In the genomic region with DNA sequence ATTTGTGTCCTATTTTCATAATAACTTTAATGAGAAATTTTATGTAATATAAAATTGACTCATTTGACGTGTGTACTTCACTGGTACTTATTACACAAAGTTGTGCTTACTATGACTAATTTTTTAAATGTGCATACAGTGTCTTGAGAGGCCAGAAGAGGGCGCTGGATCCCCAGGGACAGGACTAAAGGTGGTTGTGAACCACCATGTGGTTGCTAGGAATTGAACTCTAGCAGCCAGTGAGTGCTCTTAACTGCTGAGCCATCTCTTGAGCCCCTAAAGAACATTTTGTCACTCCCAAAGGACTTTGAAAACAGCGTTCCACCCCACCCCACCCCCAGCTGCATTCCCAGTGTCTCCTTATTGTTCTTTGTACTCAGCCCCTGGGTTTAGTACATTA, we compare ENCODE assay signal across 8 mouse cellular contexts.
DNase-seq lines count a peak whose midpoint lies in the region; ATAC-seq and TF ChIP-seq lines count a peak whose summit lies in the region.

No protein-coding gene starts in this region.

- in situ Hi-C loops in CH12.LX (cut with MboI; ENCODE audit: low pct_ligation_motif_present, low pct_unique_long_range_greater_than_20kb, low sequenced_read_pairs): loop anchor here (25.0 kb wide), 1 partner anchor 272 kb away; no protein-coding TSS in a partner anchor

- no peaks in the 10 kb centered on the region for H3K27me3 ChIP-seq in kidney, embryonic 14.5 days (ENCODE audit: control insufficient read depth, insufficient read depth, low read length)
- no peaks in the 10 kb centered on the region for H3K27me3 ChIP-seq in CH12.LX (replicated peaks)

- H3K4me1 ChIP-seq in kidney, embryonic 14.5 days (ENCODE audit: control insufficient read depth, insufficient read depth, low read length): no peaks in the 10 kb centered on the region
- H3K4me1 ChIP-seq in CH12.LX (ENCODE audit: control insufficient read depth in 1 of 2, insufficient read depth in 2 of 2): peaks cover 0 to 17% of the 10 kb centered on the region in 2 experiments; a peak in 2 of 4 replicates

- H3K9ac ChIP-seq in kidney, embryonic 14.5 days (ENCODE audit: low read depth, low read length): no peak overlapping the region
- H3K9ac ChIP-seq in CH12.LX (ENCODE audit: insufficient read depth, low read depth): no peak overlapping the region

- TF ChIP-seq EP300 in CH12.LX (IDR thresholded peaks at IDR 0.05; ENCODE audit: low read length): no peak

- WGBS in kidney, embryonic 14.5 days: 48% methylated on average over 3 of the region's 3 CpGs

- H3K27ac ChIP-seq in kidney, embryonic 14.5 days (ENCODE audit: low read depth, low read length): no peak overlapping the region
- no peak overlapping the region for H3K27ac ChIP-seq in CH12.LX (ENCODE audit: insufficient read depth, low read depth)

- no peak overlapping the region for H3K4me3 ChIP-seq in kidney, embryonic 14.5 days (ENCODE audit: low read length)
- no peak overlapping the region for H3K4me3 ChIP-seq in CH12.LX (replicated peaks in 1 of 3; ENCODE audit: low read depth in 2 of 3, low read length in 2 of 3, poor library complexity in 1 of 3)

- H3K36me3 ChIP-seq in kidney, embryonic 14.5 days (ENCODE audit: control insufficient read depth, insufficient read depth, low read length): no peaks in the 10 kb centered on the region
- H3K36me3 ChIP-seq in CH12.LX (replicated peaks in 1 of 2; ENCODE audit: control insufficient read depth in 1 of 2, insufficient read depth in 1 of 2, low read length in 1 of 2): peaks cover 0 to 13% of the 10 kb centered on the region in 2 experiments

- ATAC-seq in kidney, embryonic 14.5 days (ENCODE audit: low FRiP score, low TSS enrichment): no peak
- ATAC-seq in activated CD4-positive, CD25-positive, alpha-beta regulatory T cell, adult 4 months: no peak

- H3K79me2 ChIP-seq in CH12.LX (replicated peaks; ENCODE audit: control insufficient read depth, extremely low read depth, insufficient read depth, poor library complexity, severe bottlenecking): no peaks in the 10 kb centered on the region

- DNase-seq in kidney, adult 11 months: peak; percentile 43
- DNase-seq in CH12.LX (ENCODE audit: extremely low read depth): peak; percentile 78
- DNase-seq in adrenal gland, adult 18-20 months (ENCODE audit: low spot score in 2 of 2): peak; percentile 74 to 75
- peak; percentile 60 for DNase-seq in gastrocnemius, postnatal 10 days
- DNase-seq in lung, postnatal 14 days: peak; percentile 81
- peak; percentile 84 for DNase-seq in thymus, postnatal 14 days

- H3K4me2 ChIP-seq in kidney, embryonic 14.5 days (replicated peaks; ENCODE audit: low read depth, low read length): no peak overlapping the region
- no peak overlapping the region for H3K4me2 ChIP-seq in CH12.LX (ENCODE audit: insufficient read depth, low read depth, poor library complexity, severe bottlenecking)

- dilution Hi-C loops in CH12.LX (cut with MboI; ENCODE audit: extremely low pct_ligation_motif_present, extremely low pct_unique_long_range_greater_than_20kb, low sequenced_read_pairs): no loop called here

- peak; percentile 49 to 83 for TF ChIP-seq CTCF in CH12.LX (conservative IDR thresholded peaks at IDR 0.05 in 1 of 2, IDR thresholded peaks at IDR 0.05 in 1 of 2; ENCODE audit: low read depth in 2 of 2, low read length in 2 of 2)

- H3K9me3 ChIP-seq in kidney, embryonic 14.5 days (ENCODE audit: control insufficient read depth, low read length): no peaks in the 10 kb centered on the region
- no peaks in the 10 kb centered on the region for H3K9me3 ChIP-seq in CH12.LX (replicated peaks; ENCODE audit: low read length)

- no peak for TF ChIP-seq POLR2A in CH12.LX (IDR thresholded peaks at IDR 0.05; ENCODE audit: low read depth, low read length)

- TF ChIP-seq RAD21 in CH12.LX (IDR thresholded peaks at IDR 0.05; ENCODE audit: low read depth, low read length): peak; percentile 92

TF ChIP-seq in CH12.LX, 34 proteins besides CTCF, POLR2A, EP300 and RAD21:
- TF ChIP-seq UBTF (IDR thresholded peaks at IDR 0.05; ENCODE audit: low read depth, low read length) (no peak), ZKSCAN1 (IDR thresholded peaks at IDR 0.05; ENCODE audit: borderline replicate concordance, low read depth, low read length) (no peak), CHD1 (IDR thresholded peaks at IDR 0.05; ENCODE audit: low read depth, low read length) (no peak), MAZ (IDR thresholded peaks at IDR 0.05; ENCODE audit: low read depth, low read length) (no peak), TCF12 (IDR thresholded peaks at IDR 0.05; ENCODE audit: low read depth, low read length) (no peak), NELFE (IDR thresholded peaks at IDR 0.05; ENCODE audit: low read depth, low read length) (no peak), SMC3 (IDR thresholded peaks at IDR 0.05; ENCODE audit: low read depth, low read length) (peak; percentile 87), MXI1 (IDR thresholded peaks at IDR 0.05; ENCODE audit: low read depth, low read length) (no peak), JUND (conservative IDR thresholded peaks at IDR 0.05; ENCODE audit: low read depth, low read length) (no peak), BHLHE40 (IDR thresholded peaks at IDR 0.05; ENCODE audit: low read depth, low read length) (no peak), IRF4 (IDR thresholded peaks at IDR 0.05; ENCODE audit: low read depth, low read length) (no peak), ZC3H11A (IDR thresholded peaks at IDR 0.05; ENCODE audit: low read depth, low read length) (peak; percentile 55), USF1 (IDR thresholded peaks at IDR 0.05; ENCODE audit: low read depth, low read length) (no peak), MEF2A (IDR thresholded peaks at IDR 0.05; ENCODE audit: borderline replicate concordance, low read depth, low read length) (no peak), SIN3A (IDR thresholded peaks at IDR 0.05; ENCODE audit: low read length) (no peak), RCOR1 (conservative IDR thresholded peaks at IDR 0.05; ENCODE audit: low read depth, low read length) (no peak), ELF1 (IDR thresholded peaks at IDR 0.05; ENCODE audit: low read depth, low read length) (no peak), KAT2A (IDR thresholded peaks at IDR 0.05; ENCODE audit: insufficient replicate concordance, low read length) (no peak), ZNF384 (IDR thresholded peaks at IDR 0.05; ENCODE audit: low read depth, low read length) (no peak), MYC (IDR thresholded peaks at IDR 0.05; ENCODE audit: low read depth, low read length) (peak; percentile 88), MAX (IDR thresholded peaks at IDR 0.05; ENCODE audit: low read length) (no peak), TBP (conservative IDR thresholded peaks at IDR 0.05; ENCODE audit: low read depth, low read length) (no peak), NRF1 (IDR thresholded peaks at IDR 0.05; ENCODE audit: low read depth, low read length) (no peak)
